Mouse (Mus musculus) heart, embryonic 14.5 days (tissue): ENCODE measurements around the gene Gm10273. TPM values are rescaled to one million over a fixed set of nuclear protein-coding genes. Genes with fewer than 3 reads are reported as not detected.

Experiments used
- ATAC-seq: fragments of 200-750 bp; cut with Nextera tagmentation; 2 replicates; pipeline ENCODE4 v1.8.0; 2017; ENCODE audit warnings: low read depth, moderate TSS enrichment; ENCODE audit not compliant: insufficient number of reproducible peaks, insufficient read depth, low FRiP score
- H3K27ac ChIP-seq, 2 experiments: fragments of 200-500 bp in 1 of 2; fragments of 300-500 bp in 1 of 2; sonication (generic) in 1 of 2; replicated peaks in 1 of 2; 2 replicates each; pipeline ENCODE4 v1.5.1; 2012 to 2014; ENCODE audit warnings: low read depth in 2 of 2, low read length in 2 of 2, control low read depth in 1 of 2, mild to moderate bottlenecking in 1 of 2, mixed read lengths in 1 of 2; ENCODE audit not compliant: control insufficient read depth in 1 of 2, insufficient read depth in 1 of 2
- H3K27me3 ChIP-seq: fragments of 300-500 bp; sonication (generic); 2 replicates; pipeline ENCODE4 v1.6.1; 2014; ENCODE audit warnings: mild to moderate bottlenecking, low read length, control low read depth; ENCODE audit not compliant: control insufficient read depth, insufficient read depth
- H3K36me3 ChIP-seq: fragments of 300-500 bp; sonication (generic); 2 replicates; pipeline ENCODE4 v1.6.1; 2014; ENCODE audit warnings: mild to moderate bottlenecking, control low read depth, low read length, mixed read lengths; ENCODE audit not compliant: control insufficient read depth, insufficient read depth
- H3K4me1 ChIP-seq, 2 experiments: fragments of 200-500 bp in 1 of 2; fragments of 300-500 bp in 1 of 2; sonication (generic) in 1 of 2; 2 replicates each; pipeline ENCODE4 v1.6.1; 2012 to 2014; ENCODE audit warnings: low read length in 2 of 2, control low read depth in 1 of 2, mixed read lengths in 1 of 2; ENCODE audit not compliant: control insufficient read depth in 2 of 2, insufficient read depth in 2 of 2
- H3K4me2 ChIP-seq: fragments of 300-500 bp; sonication (generic); 2 replicates; pipeline ENCODE4 v1.6.1; 2014; ENCODE audit warnings: mild to moderate bottlenecking, low read length
- H3K4me3 ChIP-seq, 2 experiments: fragments of 200-500 bp in 1 of 2; fragments of 300-500 bp in 1 of 2; sonication (generic) in 1 of 2; 2 replicates each; pipeline ENCODE4 v1.5.1; 2012 to 2014; ENCODE audit warnings: low read length in 2 of 2, mild to moderate bottlenecking in 2 of 2, control low read depth in 1 of 2, low read depth in 1 of 2, moderate library complexity in 1 of 2; ENCODE audit not compliant: control insufficient read depth in 1 of 2, insufficient read depth in 1 of 2
- H3K9ac ChIP-seq: fragments of 300-500 bp; sonication (generic); 2 replicates; pipeline ENCODE4 v1.6.1; 2014; ENCODE audit warnings: mild to moderate bottlenecking, low read length
- H3K9me3 ChIP-seq: fragments of 300-500 bp; sonication (generic); 2 replicates; pipeline ENCODE4 v1.6.1; 2016; ENCODE audit warnings: low read length, control low read depth; ENCODE audit not compliant: control insufficient read depth
- WGBS: fragments of 180-500 bp; shearing (Covaris S2); extraction: QIAGEN DNeasy Blood & Tissue Kit; methylation state at CpG from one replicate; pipeline ENCODE4 v1.1.7; 2014; 5-methylcytosine and 5-hydroxymethylcytosine counted together
- polyA plus RNA-seq: library from polyadenylated mRNA; unstranded; fragments of >200 nt; fragmentation: Nextera tagmentation; extraction: Ambion mirVana; gene quantifications from 2 replicates; pipeline ENCODE4 v1.2.1, GENCODE M21; 2014

Gene Gm10273
- polyA plus RNA-seq, 1 experiment from 2014 or later: 11.6 TPM

DNA sequence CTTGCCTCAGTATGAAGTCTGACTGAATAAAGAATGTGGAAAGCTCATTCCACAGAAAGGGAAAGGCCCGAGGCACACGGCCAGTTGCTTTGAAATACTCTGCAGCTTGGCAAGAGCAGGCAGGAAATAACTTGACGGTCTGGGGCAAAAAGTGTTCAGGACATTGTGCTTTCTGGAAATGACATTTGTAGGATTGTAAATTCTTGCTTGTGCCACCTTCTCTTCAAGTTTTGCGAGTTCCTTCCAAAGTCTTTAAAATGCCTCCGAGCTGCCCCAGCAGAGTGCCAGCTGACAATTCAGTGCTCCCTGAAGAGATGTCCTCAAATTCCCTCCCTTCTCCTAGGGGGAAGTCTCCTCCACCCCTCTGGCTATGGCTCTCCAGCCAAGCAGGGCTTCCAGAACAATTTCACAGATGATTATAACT, 44.1 kb downstream of the Gm10273 start:
- 20% methylated on average over 5 of the region's 5 CpGs for WGBS
- peaks cover 16 to 27% of the 10 kb centered on the region in 2 experiments for H3K4me1 ChIP-seq
- no peaks in the 10 kb centered on the region for H3K27me3 ChIP-seq
- ATAC-seq: no peak
- H3K9me3 ChIP-seq: no peaks in the 10 kb centered on the region
- no peaks in the 10 kb centered on the region for H3K36me3 ChIP-seq
- H3K4me3 ChIP-seq: no peak overlapping the region
- no peak overlapping the region for H3K4me2 ChIP-seq
- no peak overlapping the region for H3K9ac ChIP-seq
- peak overlapping the region; percentile 53; a peak in 2 of 4 replicates for H3K27ac ChIP-seq

DNA sequence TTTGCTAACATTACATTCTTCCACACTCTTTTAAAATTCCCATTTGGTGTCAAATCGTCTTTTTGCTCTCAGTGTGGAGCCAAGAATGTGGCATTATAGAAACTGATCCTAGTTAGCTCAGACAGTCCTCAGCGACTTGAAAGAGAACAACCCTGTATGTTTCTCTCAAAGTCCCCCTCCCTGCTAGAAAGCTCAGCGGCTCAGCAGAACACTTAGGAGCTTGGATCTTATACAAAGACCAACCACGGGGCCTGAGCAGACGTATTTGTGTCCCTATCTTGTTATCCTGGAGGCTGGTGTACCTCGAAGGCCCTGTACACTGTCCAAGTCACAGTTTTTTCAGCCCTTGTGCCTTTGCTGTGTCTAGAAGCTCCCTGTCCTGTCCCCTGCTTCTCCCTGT, 44.7 kb downstream of the Gm10273 start:
- no peak for ATAC-seq
- H3K4me3 ChIP-seq: no peak overlapping the region
- H3K27ac ChIP-seq: peak overlapping the region in 1 of 2 experiments; percentile 53; a peak in 1 of 4 replicates
- no peak overlapping the region for H3K4me2 ChIP-seq
- H3K9ac ChIP-seq: no peak overlapping the region
- no peaks in the 10 kb centered on the region for H3K36me3 ChIP-seq
- 34% methylated on average over 6 of the region's 6 CpGs for WGBS
- H3K9me3 ChIP-seq: no peaks in the 10 kb centered on the region
- no peaks in the 10 kb centered on the region for H3K27me3 ChIP-seq
- peaks cover 19 to 32% of the 10 kb centered on the region in 2 experiments for H3K4me1 ChIP-seq

DNA sequence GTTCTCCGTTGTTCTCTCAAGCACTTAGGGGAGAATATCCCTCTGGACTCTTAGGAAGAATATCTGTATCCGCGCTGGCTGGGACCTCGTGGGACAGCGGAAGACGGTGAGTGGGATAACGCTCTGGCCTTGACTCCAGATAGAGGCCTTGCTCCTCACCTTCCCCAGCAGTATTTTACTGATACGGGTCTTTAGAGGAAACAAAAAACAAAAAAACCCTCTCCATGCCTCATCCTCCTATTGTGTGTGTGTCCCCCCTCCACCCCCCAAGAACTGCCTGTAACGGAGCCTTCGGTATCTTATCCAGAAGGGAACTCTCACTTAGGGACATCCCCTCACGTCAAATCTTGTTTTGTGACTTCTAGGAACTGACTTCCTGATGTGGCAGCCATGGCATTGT, 46.3 kb downstream of the Gm10273 start, which contains the start of gene Oit3:
TSS of gene Oit3 (minus strand) at position 44 of the 400 bp plus-strand sequence.
- Histone ChIP-seq H3K27me3 (no peaks in the 10 kb centered on the region), H3K9ac (no peak within 1 kb of the TSS), H3K4me2 (no peak within 1 kb of the TSS), H3K9me3 (no peaks in the 10 kb centered on the region), H3K4me3 (no peak within 1 kb of the TSS), H3K36me3 (no peaks in the 10 kb centered on the region), H3K4me1 (peaks cover 22 to 35% of the 10 kb centered on the region in 2 experiments), H3K27ac (no peak within 1 kb of the TSS)
- ATAC-seq: no peak
- 54% methylated on average over 11 of the region's 11 CpGs for WGBS

DNA sequence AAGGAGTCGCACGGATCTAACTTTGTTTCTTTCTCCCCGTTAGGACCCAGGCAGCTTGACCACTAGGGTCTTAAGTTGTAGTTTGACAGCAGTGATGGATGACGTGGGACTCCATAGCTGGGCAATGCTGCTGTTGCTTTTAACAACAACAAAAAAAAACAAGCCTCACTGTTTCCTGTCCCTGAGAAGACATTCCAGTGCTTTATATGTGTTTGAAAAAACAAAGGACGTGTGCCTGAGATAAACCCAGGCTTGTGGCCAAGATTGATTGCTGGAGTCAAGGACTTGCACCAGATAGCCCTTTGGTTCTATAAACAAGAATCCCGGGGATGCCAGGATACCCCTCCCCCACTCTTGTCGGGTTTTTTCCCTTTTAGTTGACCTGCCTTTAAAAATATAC, 47.8 kb downstream of the Gm10273 start:
- H3K9me3 ChIP-seq: no peaks in the 10 kb centered on the region
- no peak overlapping the region for H3K9ac ChIP-seq
- no peaks in the 10 kb centered on the region for H3K27me3 ChIP-seq
- H3K4me1 ChIP-seq: peaks cover 22 to 44% of the 10 kb centered on the region in 2 experiments
- 5% methylated on average over 7 of the region's 7 CpGs for WGBS
- ATAC-seq: peak; percentile 18; the same call in 1 of the 2 replicates
- no peaks in the 10 kb centered on the region for H3K36me3 ChIP-seq
- no peak overlapping the region for H3K4me3 ChIP-seq
- H3K4me2 ChIP-seq: peak overlapping the region; percentile 12; the same call in 1 of the 2 replicates
- peak overlapping the region in 1 of 2 experiments; percentile 20; a peak in 3 of 4 replicates for H3K27ac ChIP-seq

DNA sequence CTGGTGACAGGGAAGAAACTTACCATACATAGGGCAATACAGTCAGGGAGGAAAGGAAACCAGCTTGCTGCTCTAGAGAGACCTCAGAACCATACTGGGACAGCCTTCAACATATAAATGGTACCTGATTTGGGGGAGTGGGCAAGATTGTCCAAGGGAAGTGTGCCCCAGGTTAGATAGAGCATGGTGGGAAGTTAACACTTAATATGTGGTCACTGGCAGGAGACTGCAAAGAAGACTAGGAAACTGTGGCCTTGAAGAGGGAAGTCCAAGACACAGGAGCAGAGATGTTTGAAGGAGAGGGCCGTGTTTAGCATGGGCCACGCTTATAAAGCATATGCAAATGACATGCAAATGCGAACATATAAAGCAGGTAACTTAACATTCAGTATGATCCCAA, 48.7 kb downstream of the Gm10273 start:
- no peak for ATAC-seq
- H3K4me3 ChIP-seq: no peak overlapping the region

DNA sequence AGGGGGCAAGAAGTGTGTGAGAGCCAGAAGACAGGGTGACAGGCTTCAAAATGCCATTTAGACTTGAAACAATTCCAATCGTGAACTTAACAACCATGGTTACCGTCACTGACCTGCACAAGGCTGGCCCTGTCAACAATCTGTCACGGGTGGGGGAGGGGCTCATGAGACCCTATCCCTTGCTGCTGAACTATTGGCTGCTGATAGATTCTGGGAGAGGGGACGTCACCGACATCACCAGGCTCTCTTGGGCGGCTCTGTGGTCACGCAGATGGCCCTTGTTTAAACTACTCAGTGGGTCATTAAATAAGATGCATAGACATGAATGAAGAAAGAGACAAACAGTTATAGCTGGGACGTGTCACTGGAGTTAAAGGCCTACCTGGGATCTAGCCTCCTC, 49.2 kb downstream of the Gm10273 start:
- H3K27ac ChIP-seq: no peak overlapping the region
- H3K27me3 ChIP-seq: no peaks in the 10 kb centered on the region
- no peaks in the 10 kb centered on the region; the same call in 1 of the 2 replicates for H3K36me3 ChIP-seq
- WGBS: 43% methylated on average over 8 of the region's 8 CpGs
- ATAC-seq: no peak
- H3K9me3 ChIP-seq: no peaks in the 10 kb centered on the region
- H3K4me2 ChIP-seq: no peak overlapping the region
- no peak overlapping the region for H3K9ac ChIP-seq
- H3K4me3 ChIP-seq: no peak overlapping the region
- H3K4me1 ChIP-seq: peaks cover 17 to 37% of the 10 kb centered on the region in 2 experiments

More for the DNA sequence above, 48.7 kb downstream of the Gm10273 start:
- H3K4me1 ChIP-seq: peaks cover 21 to 42% of the 10 kb centered on the region in 2 experiments
- H3K9ac ChIP-seq: no peak overlapping the region
- no peak overlapping the region for H3K27ac ChIP-seq
- 84% methylated on average over 3 of the region's 3 CpGs for WGBS
- H3K36me3 ChIP-seq: no peaks in the 10 kb centered on the region; the same call in 1 of the 2 replicates
- no peaks in the 10 kb centered on the region for H3K9me3 ChIP-seq
- no peak overlapping the region for H3K4me2 ChIP-seq
- no peaks in the 10 kb centered on the region for H3K27me3 ChIP-seq

Other genes with a start within 250 kb of the Gm10273 start
- gene Sept10, start 173.8 kb upstream of the Gm10273 start, polyA plus RNA-seq: 40.1 and 40.5 TPM in 2 replicates
- gene Sowahc, start 173.7 kb upstream of the Gm10273 start, polyA plus RNA-seq: 2.0 and 2.5 TPM in 2 replicates
- gene P4ha1, start 72.3 kb upstream of the Gm10273 start, polyA plus RNA-seq: 42.5 and 46.6 TPM in 2 replicates
- gene Pla2g12b, start 8.0 kb downstream of the Gm10273 start, polyA plus RNA-seq: 0.50 and 0.55 TPM in 2 replicates
- gene Oit3, start 46.1 kb downstream of the Gm10273 start, polyA plus RNA-seq: 4.7 and 5.6 TPM in 2 replicates
- gene Gm10322, start 220.4 kb downstream of the Gm10273 start, polyA plus RNA-seq: not detected in 2 replicates
- gene Mcu, start 221.1 kb downstream of the Gm10273 start, polyA plus RNA-seq: 28.1 and 28.8 TPM in 2 replicates